Mouse (Mus musculus) stomach, postnatal 0 days (tissue): Measurements from ENCODE around the gene Dnase1l2. TPM values are rescaled to one million over a fixed set of nuclear protein-coding genes. Genes with fewer than 3 reads are reported as not detected.

Source experiments
- ATAC-seq: fragments of 200-750 bp; cut with Nextera tagmentation; 2 replicates; pipeline ENCODE4 v1.8.0; 2017; ENCODE audit not compliant: low FRiP score, low TSS enrichment
- DNase-seq: peaks from one replicate; pipeline ENCODE4 v3.0.0-alpha.2; 2016; ENCODE audit warnings: low spot score
- H3K27ac ChIP-seq: fragments of 300-500 bp; sonication (generic); replicated peaks from 2 replicates; pipeline ENCODE4 v1.5.1; 2014; ENCODE audit warnings: mild to moderate bottlenecking, control low read depth
- H3K27me3 ChIP-seq: fragments of 300-500 bp; sonication (generic); 2 replicates; pipeline ENCODE4 v1.6.1; 2014; ENCODE audit warnings: low read length; ENCODE audit not compliant: control insufficient read depth, insufficient read depth
- H3K36me3 ChIP-seq: fragments of 300-500 bp; sonication (generic); 2 replicates; pipeline ENCODE4 v1.6.1; 2014; ENCODE audit warnings: low read length, mixed read lengths; ENCODE audit not compliant: control insufficient read depth, insufficient read depth
- H3K4me1 ChIP-seq: fragments of 300-500 bp; sonication (generic); replicated peaks from 2 replicates; pipeline ENCODE4 v1.6.1; 2014; ENCODE audit warnings: antibody characterized with exemption; ENCODE audit not compliant: control insufficient read depth, insufficient read depth
- H3K4me2 ChIP-seq: fragments of 300-500 bp; sonication (generic); replicated peaks from 2 replicates; pipeline ENCODE4 v1.6.1; 2014; ENCODE audit warnings: low read depth, mild to moderate bottlenecking, control low read depth, moderate library complexity
- H3K4me3 ChIP-seq: fragments of 300-500 bp; sonication (generic); 2 replicates; pipeline ENCODE4 v1.5.1; 2014; ENCODE audit warnings: low read depth, low read length, control low read depth
- H3K9ac ChIP-seq: fragments of 300-500 bp; sonication (generic); 2 replicates; pipeline ENCODE4 v1.6.1; 2014; ENCODE audit warnings: mild to moderate bottlenecking, low read length, control low read depth, mixed read lengths
- H3K9me3 ChIP-seq: fragments of 300-500 bp; sonication (generic); 2 replicates; pipeline ENCODE4 v1.6.1; 2016; ENCODE audit warnings: low read length; ENCODE audit not compliant: control insufficient read depth
- CTCF ChIP-seq: IDR thresholded peaks from 2 replicates; pipeline ENCODE4 v1.5.1; 2016; ENCODE audit warnings: antibody characterized with exemption, low read depth, mild to moderate bottlenecking, moderate library complexity
- EP300 ChIP-seq: optimal IDR thresholded peaks from 2 replicates; pipeline ENCODE3; 2016; ENCODE audit warnings: antibody characterized with exemption
- WGBS: fragments of 180-500 bp; shearing (Covaris S2); extraction: QIAGEN DNeasy Blood & Tissue Kit; methylation state at CpG from one replicate; pipeline ENCODE4 v1.1.7; 2014; 5-methylcytosine and 5-hydroxymethylcytosine counted together
- polyA plus RNA-seq: library from polyadenylated mRNA; unstranded; fragments of >200 nt; fragmentation: Nextera tagmentation; extraction: Ambion mirVana; gene quantifications from 2 replicates; pipeline ENCODE4 v1.2.1, GENCODE M21; 2015

Gene Dnase1l2
- polyA plus RNA-seq, 1 experiment from 2014 or later, result 88.0 TPM

- no peak for ATAC-seq
Observed at GRCm38 (mm10) chr17:24474557-24474956, 31.7 kb upstream of the Dnase1l2 start.

GRCm38 (mm10) chr17:24473612-24474275 is 30.8 kb upstream of the Dnase1l2 start, which contains the start of gene Bricd5:
Gene Bricd5 (plus strand): TSS chr17:24473884.
- no peak within 1 kb of the TSS for H3K9ac ChIP-seq
- ATAC-seq, result no peak
- H3K27ac ChIP-seq, result peak within 1 kb of the TSS; percentile 75
- peaks cover 23% of the 10 kb centered on the region for H3K36me3 ChIP-seq
- 0 out of 2 replicates have a peak within 1 kb of the TSS, but pooled peaks have one; percentile 8 for H3K4me2 ChIP-seq
- no peak for TF ChIP-seq EP300
- TF ChIP-seq CTCF, result no peak
- no peaks in the 10 kb centered on the region for H3K27me3 ChIP-seq
- no peaks in the 10 kb centered on the region for H3K9me3 ChIP-seq
- no peak within 1 kb of the TSS for H3K4me3 ChIP-seq
- DNase-seq, result no peak
- peaks cover 11% of the 10 kb centered on the region; the same call in 1 of the 2 replicates for H3K4me1 ChIP-seq
- 83% methylated on average over 6 of the region's 6 CpGs for WGBS

More at GRCm38 (mm10) chr17:24474557-24474956, 31.7 kb upstream of the Dnase1l2 start:
- H3K36me3 ChIP-seq, result peaks cover 23% of the 10 kb centered on the region
- H3K9me3 ChIP-seq, result no peaks in the 10 kb centered on the region
- DNase-seq, result no peak
- H3K4me2 ChIP-seq, result no peak overlapping the region
- H3K9ac ChIP-seq, result no peak overlapping the region
- H3K27me3 ChIP-seq, result no peaks in the 10 kb centered on the region
- H3K27ac ChIP-seq, result no peak overlapping the region; the same call in 1 of the 2 replicates
- 81% methylated on average over 5 of the region's 5 CpGs for WGBS
- H3K4me1 ChIP-seq, result peaks cover 11% of the 10 kb centered on the region; the same call in 1 of the 2 replicates
- H3K4me3 ChIP-seq, result no peak overlapping the region
- TF ChIP-seq EP300 (no peak), CTCF (no peak)

- no peak for TF ChIP-seq CTCF
- 54% methylated on average over 4 of the region's 4 CpGs for WGBS
- peak overlapping the region; percentile 75 for H3K27ac ChIP-seq
- H3K4me3 ChIP-seq, result no peak overlapping the region
- no peaks in the 10 kb centered on the region for H3K9me3 ChIP-seq
- DNase-seq, result peak; percentile 74
- no peaks in the 10 kb centered on the region for H3K27me3 ChIP-seq
- H3K9ac ChIP-seq, result no peak overlapping the region
- H3K4me2 ChIP-seq, result 0 out of 2 replicates have a peak overlapping the region, but pooled peaks have one; percentile 8
- H3K4me1 ChIP-seq, result 0 out of 2 replicates have a peak, but pooled peaks cover 6% of the 10 kb centered on the region
- H3K36me3 ChIP-seq, result peaks cover 23% of the 10 kb centered on the region
- ATAC-seq, result no peak
Observed at GRCm38 (mm10) chr17:24472512-24472911, 29.6 kb upstream of the Dnase1l2 start.

DNA sequence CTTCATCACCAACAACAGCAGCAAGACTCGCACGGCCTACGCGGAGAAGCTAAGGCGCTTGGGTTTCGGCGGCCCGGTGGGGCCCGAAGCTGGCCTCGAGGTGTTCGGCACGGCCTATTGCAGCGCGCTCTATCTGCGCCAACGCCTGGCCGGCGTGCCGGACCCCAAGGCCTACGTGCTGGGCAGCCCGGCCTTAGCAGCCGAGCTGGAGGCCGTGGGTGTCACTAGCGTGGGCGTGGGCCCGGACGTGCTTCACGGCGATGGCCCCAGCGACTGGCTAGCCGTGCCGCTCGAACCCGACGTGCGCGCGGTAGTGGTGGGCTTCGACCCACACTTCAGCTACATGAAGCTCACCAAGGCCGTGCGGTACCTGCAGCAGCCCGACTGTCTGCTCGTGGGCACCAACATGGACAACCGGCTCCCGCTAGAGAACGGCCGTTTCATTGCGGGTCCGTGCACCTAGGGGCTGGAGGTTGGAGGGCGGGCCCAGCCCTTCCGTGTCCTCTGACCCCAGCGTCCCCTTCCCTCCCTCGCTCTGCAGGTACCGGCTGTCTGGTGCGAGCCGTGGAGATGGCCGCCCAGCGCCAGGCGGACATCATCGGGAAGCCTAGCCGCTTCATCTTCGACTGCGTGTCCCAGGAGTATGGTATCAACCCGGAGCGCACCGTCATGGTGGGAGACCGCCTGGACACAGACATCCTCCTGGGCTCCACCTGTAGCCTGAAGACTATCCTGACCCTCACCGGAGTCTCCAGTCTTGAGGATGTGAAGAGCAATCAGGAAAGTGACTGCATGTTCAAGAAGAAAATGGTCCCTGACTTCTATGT is 28.0 kb upstream of the Dnase1l2 start:
- no peaks in the 10 kb centered on the region for H3K27me3 ChIP-seq
- TF ChIP-seq EP300, result no peak
- no peak; the same call in 1 of the 2 replicates for TF ChIP-seq CTCF
- no peak; the same call in 1 of the 2 replicates for ATAC-seq
- peaks cover 12% of the 10 kb centered on the region; the same call in 1 of the 2 replicates for H3K36me3 ChIP-seq
- WGBS, result 1% methylated on average over 66 of the region's 68 CpGs
- no peaks in the 10 kb centered on the region for H3K9me3 ChIP-seq
- H3K4me1 ChIP-seq, result 0 out of 2 replicates have a peak, but pooled peaks cover 6% of the 10 kb centered on the region
- H3K27ac ChIP-seq, result peak overlapping the region; percentile 89
- peak overlapping the region; percentile 87 for H3K9ac ChIP-seq
- H3K4me2 ChIP-seq, result peak overlapping the region; percentile 97
- peak; percentile 56 for DNase-seq
- H3K4me3 ChIP-seq, result peak overlapping the region; percentile 78

DNA sequence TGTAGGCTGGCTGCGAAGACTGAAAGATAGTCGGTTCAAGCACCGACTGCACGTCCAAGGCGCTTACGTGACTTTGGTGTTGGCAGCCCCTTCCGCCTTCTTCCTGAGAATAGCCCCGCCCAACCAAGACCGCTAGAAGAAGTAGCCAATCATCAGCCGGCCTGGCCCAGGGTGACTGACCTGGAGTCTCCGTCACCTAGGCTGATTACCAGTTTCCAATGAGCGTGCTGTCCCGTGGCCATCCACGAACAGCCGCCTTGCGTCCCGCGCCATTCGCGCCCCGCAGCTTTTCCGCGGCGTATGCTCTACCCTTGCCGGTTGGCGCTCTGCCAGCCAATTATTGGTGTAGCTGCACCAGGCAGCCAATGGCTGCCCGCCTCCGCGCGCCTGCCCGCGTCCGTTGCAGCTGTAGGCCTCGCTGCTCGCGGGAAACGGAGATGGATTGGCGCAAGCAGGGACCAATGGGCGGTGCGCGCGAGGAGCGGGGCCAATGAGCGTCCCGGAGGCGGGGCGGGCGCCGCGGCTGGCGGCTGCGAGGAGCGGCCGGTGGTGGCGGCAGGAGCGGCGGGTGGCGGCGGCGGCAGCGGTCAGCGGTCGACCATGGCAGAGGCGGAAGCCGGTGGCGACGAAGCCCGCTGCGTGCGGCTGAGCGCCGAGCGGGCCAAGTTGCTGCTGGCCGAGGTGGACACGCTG is 27.2 kb upstream of the Dnase1l2 start, which contains the start of the genes E4f1 and Pgp:
E4f1 (minus strand) TSS at position 404 of the 693 bp plus-strand sequence.
Pgp (plus strand) TSS at position 483 of the 693 bp plus-strand sequence.
- Histone ChIP-seq H3K4me3 (peak within 1 kb of the TSS; percentile 78), H3K9me3 (no peaks in the 10 kb centered on the region), H3K4me2 (peak within 1 kb of the TSS; percentile 97), H3K9ac (peak within 1 kb of the TSS; percentile 87), H3K27me3 (no peaks in the 10 kb centered on the region), H3K4me1 (0 out of 2 replicates have a peak, but pooled peaks cover 6% of the 10 kb centered on the region), H3K27ac (peak within 1 kb of the TSS; percentile 89), H3K36me3 (peaks cover 6% of the 10 kb centered on the region; the same call in 1 of the 2 replicates)
- ATAC-seq (peak; percentile 97), DNase-seq (peak; percentile 99)
- TF ChIP-seq EP300 (no peak), CTCF (no peak)
- WGBS, result under 1% methylated on average over 53 of the region's 75 CpGs
